Mouse (Mus musculus) cerebellum, adult 2 months (tissue): ENCODE results near the gene Mybpc2.

ENCODE experiments used
- CTCF ChIP-seq: fragments of 200-500 bp; IDR thresholded peaks from 2 replicates; pipeline ENCODE4 v1.5.1; 2011; ENCODE audit warnings: low read depth, mild to moderate bottlenecking, control low read depth, low read length, moderate library complexity, borderline replicate concordance; ENCODE audit not compliant: insufficient read depth
- POLR2A ChIP-seq: fragments of 200-500 bp; IDR thresholded peaks from 2 replicates; pipeline ENCODE4 v1.6.1; 2011; ENCODE audit warnings: low read length, control low read depth, borderline replicate concordance; ENCODE audit not compliant: insufficient read depth

- TF ChIP-seq CTCF (peak; percentile 90), POLR2A (no peak)
These were observed 24.1 kb upstream of the Mybpc2 start, which contains the start of gene Pold1 for GRCm38 (mm10) chr7:44548497-44549087.
